23 mouse cellular contexts compared by ENCODE assay signal in the genomic region with DNA sequence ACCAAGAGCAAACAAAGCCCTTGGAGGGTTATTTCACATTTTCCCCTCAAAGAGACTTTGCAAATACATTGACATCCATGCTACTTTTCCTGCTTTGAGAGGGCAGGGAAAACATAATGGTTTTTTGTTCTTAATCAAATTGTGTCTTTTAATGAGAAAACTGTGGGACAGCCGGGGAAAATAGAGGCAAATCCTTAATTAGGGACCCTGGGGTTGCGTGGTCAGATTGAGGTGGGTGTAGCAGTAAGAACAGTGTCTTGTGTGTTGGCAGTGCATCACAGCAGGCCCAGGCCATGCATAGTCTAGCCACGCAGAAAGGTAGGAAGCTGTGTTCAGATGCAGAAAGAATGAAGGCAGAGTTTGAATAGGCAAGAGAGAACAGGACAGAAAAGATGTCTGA.
"Had no signal": no experiment of that assay in that cellular context is flagged by ENCODE, and none has a peak within 500 bp of the region (broad histone marks: within the 10 kb centered on the region; RNA-seq: fewer than 3 reads in every experiment).

No protein-coding gene starts in this region.

- H3K4me2 ChIP-seq: kidney, embryonic 15.5 days; limb, embryonic 12.5 days; limb, embryonic 15.5 days; liver, embryonic 11.5 days; lung, embryonic 15.5 days; midbrain, embryonic 12.5 days; neural tube, embryonic 13.5 days; stomach, embryonic 15.5 days had no signal

- DNase-seq: kidney, adult 8-10 months; kidney, postnatal 10 days; kidney, postnatal 36 days; layer of hippocampus, adult 9-11 months; left cerebral cortex, postnatal 4 days; liver, postnatal 0 days; lung, postnatal 10 days; lung, postnatal 36 days; retina, postnatal 1 day; right cerebral cortex, postnatal 25 days; spleen, adult 18-20 months; thymus, postnatal 25 days had no signal

- ATAC-seq: liver, postnatal 0 days; midbrain, embryonic 16.5 days had no signal

- H3K9ac ChIP-seq: kidney, embryonic 15.5 days; limb, embryonic 12.5 days; limb, embryonic 15.5 days; liver, embryonic 14.5 days; liver, postnatal 0 days; lung, embryonic 15.5 days; midbrain, embryonic 12.5 days; neural tube, embryonic 13.5 days; stomach, embryonic 15.5 days had no signal

- H3K9me3 ChIP-seq: kidney, embryonic 15.5 days; limb, embryonic 12.5 days; limb, embryonic 15.5 days; lung, embryonic 15.5 days; midbrain, embryonic 12.5 days; stomach, embryonic 15.5 days had no signal

- H3K4me1 ChIP-seq: limb, embryonic 12.5 days; limb, embryonic 15.5 days; stomach, embryonic 15.5 days had no signal

- H3K27me3 ChIP-seq: kidney, embryonic 15.5 days; limb, embryonic 12.5 days; limb, embryonic 15.5 days; lung, embryonic 15.5 days; midbrain, embryonic 12.5 days; neural tube, embryonic 13.5 days; stomach, embryonic 15.5 days had no signal

- H3K27ac ChIP-seq: kidney, embryonic 15.5 days; limb, embryonic 12.5 days; limb, embryonic 15.5 days; liver, embryonic 14.5 days; lung, embryonic 15.5 days; midbrain, embryonic 12.5 days; neural tube, embryonic 13.5 days; stomach, embryonic 15.5 days had no signal

- H3K4me3 ChIP-seq: kidney, embryonic 15.5 days; limb, embryonic 12.5 days; limb, embryonic 15.5 days; lung, embryonic 15.5 days; midbrain, embryonic 12.5 days; myocyte; neural tube, embryonic 13.5 days; stomach, embryonic 15.5 days had no signal

- H3K36me3 ChIP-seq: limb, embryonic 12.5 days; limb, embryonic 15.5 days; lung, embryonic 15.5 days; midbrain, embryonic 12.5 days; neural tube, embryonic 13.5 days; stomach, embryonic 15.5 days had no signal
